Mouse (Mus musculus) thymus, adult 2 months (tissue): ENCODE data around the gene 4930519P11Rik. TPM values are rescaled to one million over a fixed set of nuclear protein-coding genes. Genes with fewer than 3 reads are reported as not detected.

Experiments
- DNase-seq: peaks from one replicate; pipeline ENCODE4 v3.0.0; 2021
- H3K27ac ChIP-seq: fragments of 200-500 bp; 2 replicates; pipeline ENCODE4 v1.5.1; 2012; ENCODE audit warnings: low read length, control low read depth; ENCODE audit not compliant: control insufficient read depth, insufficient read depth
- H3K27me3 ChIP-seq: fragments of 200-500 bp; 2 replicates; pipeline ENCODE4 v1.6.1; 2012; ENCODE audit warnings: mild to moderate bottlenecking, low read length, moderate library complexity, mixed read lengths; ENCODE audit not compliant: control insufficient read depth, insufficient read depth
- H3K36me3 ChIP-seq: fragments of 200-500 bp; 2 replicates; pipeline ENCODE4 v1.6.1; 2012; ENCODE audit warnings: mild to moderate bottlenecking, low read length, moderate library complexity; ENCODE audit not compliant: control insufficient read depth, insufficient read depth
- H3K4me1 ChIP-seq: fragments of 200-500 bp; replicated peaks from 2 replicates; pipeline ENCODE4 v1.6.1; 2012; ENCODE audit warnings: low read length; ENCODE audit not compliant: control insufficient read depth, insufficient read depth
- H3K4me3 ChIP-seq: fragments of 200-500 bp; 2 replicates; pipeline ENCODE4 v1.5.1; 2012; ENCODE audit warnings: mild to moderate bottlenecking, low read length, control low read depth, moderate library complexity; ENCODE audit not compliant: control insufficient read depth, insufficient read depth
- CTCF ChIP-seq: fragments of 200-500 bp; IDR thresholded peaks from 2 replicates; pipeline ENCODE4 v1.5.1; 2012; ENCODE audit warnings: mild to moderate bottlenecking, control low read depth, low read length, moderate library complexity, borderline replicate concordance; ENCODE audit not compliant: control insufficient read depth, poor library complexity, insufficient read depth; ENCODE audit errors: extremely low read depth
- POLR2A ChIP-seq: fragments of 200-500 bp; IDR thresholded peaks from 2 replicates; pipeline ENCODE4 v1.6.1; 2012; ENCODE audit warnings: mild to moderate bottlenecking, low read length, control low read depth, moderate library complexity; ENCODE audit not compliant: control insufficient read depth, poor library complexity, insufficient read depth; ENCODE audit errors: extremely low read depth
- WGBS: fragments of 180-500 bp; shearing (Covaris S2); methylation state at CpG from one replicate; pipeline ENCODE4 v1.1.7; 2018; 5-methylcytosine and 5-hydroxymethylcytosine counted together
- polyA plus RNA-seq: library from polyadenylated mRNA; depleted of rRNA; stranded (reverse); fragments of >200 nt; gene quantifications from 2 replicates; pipeline ENCODE4 v1.2.3, GENCODE M21; 2012

4930519P11Rik gene
- polyA plus RNA-seq, 1 experiment, result 1.5 TPM

- H3K27ac ChIP-seq, result no peak overlapping the region
- DNase-seq, result no peak
- TF ChIP-seq CTCF (no peak), POLR2A (no peak)
These were observed 28.2 kb downstream of the 4930519P11Rik start for GRCm38 (mm10) chr2:154584931-154585601.

GRCm38 (mm10) chr2:154583906-154584872 is 29.0 kb downstream of the 4930519P11Rik start:
- no peak for TF ChIP-seq POLR2A
- TF ChIP-seq CTCF, result no peak
- no peak overlapping the region for H3K4me3 ChIP-seq
- peaks cover 25% of the 10 kb centered on the region for H3K36me3 ChIP-seq
- no peaks in the 10 kb centered on the region for H3K4me1 ChIP-seq
- 80% methylated on average over 15 of the region's 15 CpGs for WGBS
- H3K27me3 ChIP-seq, result no peaks in the 10 kb centered on the region
- DNase-seq, result no peak
- no peak overlapping the region for H3K27ac ChIP-seq

More at GRCm38 (mm10) chr2:154584931-154585601, 28.2 kb downstream of the 4930519P11Rik start:
- 87% methylated on average over 17 of the region's 17 CpGs for WGBS
- peaks cover 25% of the 10 kb centered on the region for H3K36me3 ChIP-seq
- H3K27me3 ChIP-seq, result no peaks in the 10 kb centered on the region
- no peaks in the 10 kb centered on the region for H3K4me1 ChIP-seq
- H3K4me3 ChIP-seq, result no peak overlapping the region

DNA sequence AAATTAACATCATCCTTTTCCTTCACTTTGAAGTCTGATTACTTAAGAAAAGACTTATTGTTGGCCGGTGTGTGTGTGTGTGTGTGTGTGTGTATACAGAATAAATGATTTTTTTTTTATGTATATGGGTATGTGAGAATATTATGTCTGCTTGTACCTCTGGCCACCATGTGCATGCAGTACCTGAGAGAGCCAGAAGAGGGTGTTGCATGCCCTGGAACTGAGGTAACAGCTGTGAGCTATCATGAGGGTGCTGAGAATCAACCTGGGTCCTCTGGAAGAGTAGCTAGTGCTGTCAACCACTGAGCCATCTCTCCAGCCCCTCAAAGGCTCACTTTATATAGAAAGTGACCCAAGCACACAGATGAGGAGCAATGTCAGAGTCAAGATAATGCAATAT is 31.8 kb downstream of the 4930519P11Rik start:
- Histone ChIP-seq H3K4me1 (peaks cover 12% of the 10 kb centered on the region), H3K27me3 (no peaks in the 10 kb centered on the region), H3K4me3 (no peak overlapping the region), H3K36me3 (peaks cover 7% of the 10 kb centered on the region; the same call in 1 of the 2 replicates), H3K27ac (no peak overlapping the region)
- no peak for TF ChIP-seq POLR2A
- no peak for TF ChIP-seq CTCF
- 100% methylated on average over 1 of the region's 1 CpGs for WGBS
- no peak for DNase-seq

GRCm38 (mm10) chr2:154580586-154580985 is 32.7 kb downstream of the 4930519P11Rik start:
- no peak for DNase-seq
- H3K4me3 ChIP-seq, result no peak overlapping the region
- H3K4me1 ChIP-seq, result peaks cover 16% of the 10 kb centered on the region
- H3K27me3 ChIP-seq, result no peaks in the 10 kb centered on the region
- no peak overlapping the region for H3K27ac ChIP-seq
- peaks cover 2% of the 10 kb centered on the region; the same call in 1 of the 2 replicates for H3K36me3 ChIP-seq
- no peak for TF ChIP-seq CTCF
- TF ChIP-seq POLR2A, result no peak
- 93% methylated on average over 8 of the region's 8 CpGs for WGBS

DNA sequence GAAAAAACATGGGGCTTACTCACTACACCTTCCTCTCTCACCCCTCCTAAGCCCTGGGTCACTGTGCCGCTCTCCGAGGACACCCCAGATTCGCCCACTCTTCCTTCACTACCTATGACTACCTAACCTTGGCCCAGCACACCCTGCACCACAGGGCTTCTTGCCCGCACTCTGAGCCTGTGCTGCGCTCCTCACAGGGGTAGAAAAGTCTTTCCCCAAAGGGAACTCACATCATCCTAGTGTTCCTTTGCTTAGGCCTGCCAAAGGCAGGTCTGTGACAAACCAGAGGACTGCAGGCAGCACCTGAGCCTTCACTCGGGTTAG is 35.5 kb downstream of the 4930519P11Rik start:
- Histone ChIP-seq H3K27me3 (no peaks in the 10 kb centered on the region), H3K36me3 (no peaks in the 10 kb centered on the region), H3K27ac (peak overlapping the region; percentile 6; the same call in 1 of the 2 replicates), H3K4me3 (no peak overlapping the region), H3K4me1 (peaks cover 20% of the 10 kb centered on the region)
- WGBS, result 95% methylated on average over 6 of the region's 6 CpGs
- no peak for DNase-seq
- TF ChIP-seq CTCF (no peak), POLR2A (no peak)
